Mouse (Mus musculus): Measurements from ENCODE around the gene Gm11007. TPM values are rescaled to one million over a fixed set of nuclear protein-coding genes. Genes with fewer than 3 reads are reported as not detected.
"Not testable (repeated sequence)": the region's sequence is repeated elsewhere in the genome, so short reads cannot be mapped to it uniquely, and the experiment has no call there.

Gm11007 gene
- not detected in 2 replicates for total RNA-seq (2014; fragmentation: Nextera tagmentation)
- total RNA-seq (2017) = 0.06 and 0.16 TPM in 2 replicates
- polyA plus RNA-seq (2012) = not detected in 2 replicates

- H3K36me3 ChIP-seq (replicated peaks); DNase-seq (ENCODE audit: low spot score); ATAC-seq (ENCODE audit: extremely low read depth, insufficient number of reproducible peaks, low FRiP score, poor library complexity, severe bottlenecking): not testable (repeated sequence)
Measured at GRCm38 (mm10) chr2:175643678-175644077, at the start of gene Gm11007. TSS of gene Gm11007 (plus strand) at chr2:175643978.

More at GRCm38 (mm10) chr2:175643678-175644077, at the start of gene Gm11007:
- H3K4me3 ChIP-seq (ENCODE audit: low read depth, low read length); H3K9me3 ChIP-seq (replicated peaks); H3K27me3 ChIP-seq (ENCODE audit: insufficient read depth, low read length); H3K4me1 ChIP-seq (ENCODE audit: insufficient read depth, low read depth, low read length): not testable (repeated sequence)

Other genes with a start within 250 kb of the Gm11007 start
- gene Gm4724, start 208.2 kb upstream of the Gm11007 start, total RNA-seq (2014; fragmentation: Nextera tagmentation) = 9.9 and 24.1 TPM in 2 replicates
- gene Gm4724, start 208.2 kb upstream of the Gm11007 start, total RNA-seq (2017) = 17.8 and 18.5 TPM in 2 replicates
- gene Gm4724, start 208.2 kb upstream of the Gm11007 start, polyA plus RNA-seq (2012) = 0.43 and 0.65 TPM in 2 replicates
- 7.8 and 20.7 TPM in 2 replicates for gene Zfp965, start 174.0 kb upstream of the Gm11007 start, total RNA-seq (2014; fragmentation: Nextera tagmentation)
- gene Zfp965, start 174.0 kb upstream of the Gm11007 start, total RNA-seq (2017) = 17.4 and 30.4 TPM in 2 replicates
- gene Zfp965, start 174.0 kb upstream of the Gm11007 start, polyA plus RNA-seq (2012) = 1.7 and 2.0 TPM in 2 replicates
- 2.7 TPM in 1 of 2 replicates, not detected in the other for gene Zfp969, start 59.7 kb downstream of the Gm11007 start, total RNA-seq (2014; fragmentation: Nextera tagmentation)
- gene Zfp969, start 59.7 kb downstream of the Gm11007 start, total RNA-seq (2017) = not detected in 2 replicates
- gene Zfp969, start 59.7 kb downstream of the Gm11007 start, polyA plus RNA-seq (2012) = 0.13 and 0.18 TPM in 2 replicates
- not detected in 2 replicates for gene Gm2007, start 97.6 kb downstream of the Gm11007 start, total RNA-seq (2014; fragmentation: Nextera tagmentation)
- gene Gm2007, start 97.6 kb downstream of the Gm11007 start, total RNA-seq (2017) = 0.06 and 0.16 TPM in 2 replicates
- gene Gm2007, start 97.6 kb downstream of the Gm11007 start, polyA plus RNA-seq (2012) = not detected in 2 replicates
- gene Gm14288, start 157.1 kb downstream of the Gm11007 start, total RNA-seq (2014; fragmentation: Nextera tagmentation) = 9.4 and 10.6 TPM in 2 replicates
- 1.9 and 10.2 TPM in 2 replicates for gene Gm14288, start 157.1 kb downstream of the Gm11007 start, total RNA-seq (2017)
- not detected in 2 replicates for gene Gm14288, start 157.1 kb downstream of the Gm11007 start, polyA plus RNA-seq (2012)
- 18.4 and 33.0 TPM in 2 replicates for gene Gm6710, start 225.2 kb downstream of the Gm11007 start, total RNA-seq (2014; fragmentation: Nextera tagmentation)
- 12.5 and 14.3 TPM in 2 replicates for gene Gm6710, start 225.2 kb downstream of the Gm11007 start, total RNA-seq (2017)
- 0.11 and 0.25 TPM in 2 replicates for gene Gm6710, start 225.2 kb downstream of the Gm11007 start, polyA plus RNA-seq (2012)

Data from G1E (cell line).